Mouse (Mus musculus): ENCODE measurements around the gene Gm8281. TPM values are rescaled to one million over a fixed set of nuclear protein-coding genes. Genes with fewer than 3 reads are reported as not detected.
"Not testable (repeated sequence)": the region's sequence is repeated elsewhere in the genome, so short reads cannot be mapped to it uniquely, and the experiment has no call there.

Gene Gm8281
- 1.8 and 2.3 TPM in 2 replicates for polyA plus RNA-seq (2012; rRNA removed)

GRCm38 (mm10) chr14:5070611-5071490 is at the start of gene Gm8281:
TSS of gene Gm8281 (plus strand) at chr14:5071040.
- DNase-seq (ENCODE audit: extremely low spot score in 1 of 2, low spot score in 1 of 2), result peak in 1 of 2 experiments; percentile 0

- DNase-seq (ENCODE audit: extremely low spot score in 1 of 2, low spot score in 1 of 2), result not testable (repeated sequence)
Observed at GRCm38 (mm10) chr14:5050329-5050728, 20.5 kb upstream of the Gm8281 start, which contains the start of gene 4930555G01Rik. TSS of gene 4930555G01Rik (plus strand) at chr14:5050629.

- not testable (repeated sequence) for DNase-seq (ENCODE audit: extremely low spot score in 1 of 2, low spot score in 1 of 2)
Observed at GRCm38 (mm10) chr14:5131219-5131618, 60.4 kb downstream of the Gm8281 start, which contains the start of gene Gm8279. TSS of gene Gm8279 (plus strand) at chr14:5131519.

Other genes starting within 250 kb of the Gm8281 start
- not detected in 2 replicates for gene Gm3269, start 232.9 kb upstream of the Gm8281 start, polyA plus RNA-seq (2012; rRNA removed)
- 0.90 TPM in 1 of 2 replicates, not detected in the other for gene Gm3264, start 215.5 kb upstream of the Gm8281 start, polyA plus RNA-seq (2012; rRNA removed)
- 0.15 and 0.26 TPM in 2 replicates for gene Gm3278, start 178.6 kb upstream of the Gm8281 start, polyA plus RNA-seq (2012; rRNA removed)
- not detected in 2 replicates for gene Gm8297, start 87.1 kb upstream of the Gm8281 start, polyA plus RNA-seq (2012; rRNA removed)
- gene Gm3298, start 55.1 kb upstream of the Gm8281 start, polyA plus RNA-seq (2012; rRNA removed), result not detected in 2 replicates
- gene 4930555G01Rik, start 20.4 kb upstream of the Gm8281 start, polyA plus RNA-seq (2012; rRNA removed), result not detected in 2 replicates
- gene Gm8279, start 60.5 kb downstream of the Gm8281 start, polyA plus RNA-seq (2012; rRNA removed), result 0.13 and 0.18 TPM in 2 replicates
- gene Gm3317, start 93.5 kb downstream of the Gm8281 start, polyA plus RNA-seq (2012; rRNA removed), result not detected in 2 replicates
- not detected in 2 replicates for gene Gm8271, start 114.8 kb downstream of the Gm8281 start, polyA plus RNA-seq (2012; rRNA removed)
- not detected in 2 replicates for gene Gm3526, start 189.5 kb downstream of the Gm8281 start, polyA plus RNA-seq (2012; rRNA removed)

Measured in frontal cortex, adult 2 months (tissue).